Mouse (Mus musculus) heart, embryonic 10.5 days (tissue): ENCODE measurements around the gene Cbx2. TPM values are rescaled to one million over a fixed set of nuclear protein-coding genes. Genes with fewer than 3 reads are reported as not detected.

Source experiments
- polyA plus RNA-seq: library from polyadenylated mRNA; unstranded; fragments of >200 nt; fragmentation: Nextera tagmentation; extraction: Ambion mirVana; gene quantifications from 2 replicates; pipeline ENCODE4 v1.2.1, GENCODE M21; 2016

Cbx2 gene
- polyA plus RNA-seq, 1 experiment from 2014 or later, result 56.0 TPM

Other genes starting within 250 kb of the Cbx2 start
- 0.14 and 0.60 TPM in 2 replicates for gene Rbfox3, start 111.4 kb upstream of the Cbx2 start, polyA plus RNA-seq
- gene Enpp7, start 34.8 kb upstream of the Cbx2 start, polyA plus RNA-seq, result not detected in 2 replicates
- gene Cbx8, start 18.0 kb downstream of the Cbx2 start, polyA plus RNA-seq, result 9.1 and 9.7 TPM in 2 replicates
- 8.9 and 9.0 TPM in 2 replicates for gene Cbx4, start 63.3 kb downstream of the Cbx2 start, polyA plus RNA-seq
- gene Tbc1d16, start 205.5 kb downstream of the Cbx2 start, polyA plus RNA-seq, result 7.4 and 8.6 TPM in 2 replicates
- gene Ccdc40, start 205.6 kb downstream of the Cbx2 start, polyA plus RNA-seq, result 4.6 and 9.3 TPM in 2 replicates
- 57.3 and 97.3 TPM in 2 replicates for gene Gaa, start 244.9 kb downstream of the Cbx2 start, polyA plus RNA-seq